Mouse (Mus musculus): Measurements from ENCODE around the gene Stt3a. TPM values are rescaled to one million over a fixed set of nuclear protein-coding genes. Genes with fewer than 3 reads are reported as not detected.

The Stt3a gene
- polyA plus RNA-seq, 1 experiment from 2014 or later, result 127 TPM

DNA sequence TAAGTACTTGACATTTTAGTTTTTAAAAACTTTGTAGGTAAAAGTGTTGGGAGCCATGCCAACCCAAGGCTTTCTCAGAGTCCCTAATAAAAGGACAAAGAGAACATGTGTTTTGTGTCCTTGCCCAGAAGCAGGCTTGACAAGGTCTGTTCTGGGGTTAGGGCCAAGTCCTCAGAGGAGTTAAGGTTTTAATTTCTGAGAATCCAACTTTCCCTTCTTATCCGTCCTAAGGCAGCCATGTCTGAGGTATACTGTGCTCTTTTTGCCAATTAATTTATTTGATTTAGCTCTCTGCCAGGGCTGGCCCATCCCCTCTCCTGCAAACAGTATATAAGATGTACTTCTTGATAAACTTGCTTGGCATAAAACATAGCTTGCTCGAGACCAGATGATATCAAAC, 86.1 kb downstream of the Stt3a start:
- no peaks in the 10 kb centered on the region for H3K36me3 ChIP-seq (ENCODE audit: control insufficient read depth, insufficient read depth)
- no peaks in the 10 kb centered on the region for H3K27me3 ChIP-seq (ENCODE audit: control insufficient read depth, insufficient read depth, low read length)
- no peaks in the 10 kb centered on the region for H3K9me3 ChIP-seq (replicated peaks; ENCODE audit: control insufficient read depth, low read length)
- ATAC-seq (replicated peaks; ENCODE audit: extremely low read depth, insufficient read depth, low FRiP score), result no peak
- no peak overlapping the region for H3K4me3 ChIP-seq (ENCODE audit: low read length)
- H3K9ac ChIP-seq (ENCODE audit: low read length), result no peak overlapping the region
- no peaks in the 10 kb centered on the region for H3K4me1 ChIP-seq (ENCODE audit: control insufficient read depth, insufficient read depth, low read length)
- no peak overlapping the region for H3K4me2 ChIP-seq (ENCODE audit: low read depth, low read length)
- WGBS, result 61% methylated on average over 2 of the region's 2 CpGs
- no peak overlapping the region for H3K27ac ChIP-seq (ENCODE audit: low read length)

Other genes starting within 250 kb of the Stt3a start
- gene Gm5615, start 225.7 kb downstream of the Stt3a start, polyA plus RNA-seq (2015; fragmentation: Nextera tagmentation; extraction: Ambion mirVana), result not detected in 2 replicates
- gene Gm17689, start 185.0 kb downstream of the Stt3a start, polyA plus RNA-seq (2015; fragmentation: Nextera tagmentation; extraction: Ambion mirVana), result not detected in 2 replicates
- not detected in 2 replicates for gene A630095E13Rik, start 124.3 kb downstream of the Stt3a start, polyA plus RNA-seq (2015; fragmentation: Nextera tagmentation; extraction: Ambion mirVana)
- not detected in 2 replicates for gene Acrv1, start 74.5 kb downstream of the Stt3a start, polyA plus RNA-seq (2015; fragmentation: Nextera tagmentation; extraction: Ambion mirVana)
- 16.2 and 23.5 TPM in 2 replicates for gene Chek1, start 40.6 kb downstream of the Stt3a start, polyA plus RNA-seq (2015; fragmentation: Nextera tagmentation; extraction: Ambion mirVana)
- gene Ei24, start 29.7 kb upstream of the Stt3a start, polyA plus RNA-seq (2015; fragmentation: Nextera tagmentation; extraction: Ambion mirVana), result 75.7 and 79.4 TPM in 2 replicates
- gene Fez1, start 54.2 kb upstream of the Stt3a start, polyA plus RNA-seq (2015; fragmentation: Nextera tagmentation; extraction: Ambion mirVana), result 2.1 and 2.5 TPM in 2 replicates